In the genomic region with DNA sequence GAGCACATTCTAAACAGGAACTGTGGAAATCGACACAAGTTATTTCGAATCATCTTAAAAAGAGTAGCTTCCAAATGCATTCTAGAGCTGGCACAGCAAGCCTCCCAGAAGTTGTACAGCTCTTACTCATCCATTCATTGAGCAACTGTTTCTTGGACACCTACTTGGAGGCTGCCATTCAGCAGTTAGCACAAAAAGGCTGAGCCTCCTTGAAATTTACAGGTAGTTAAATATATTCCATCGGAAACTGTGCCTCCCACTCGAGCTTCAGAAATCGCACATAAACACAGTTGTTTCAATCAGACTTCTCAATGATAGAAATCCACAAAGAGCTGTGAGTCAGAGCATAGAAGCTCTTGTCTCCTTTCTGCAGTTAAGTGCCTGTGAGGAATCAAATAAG, we compare ENCODE assay signal across 19 mouse cellular contexts.
DNase-seq lines count a peak whose midpoint lies in the region; ATAC-seq lines count a peak whose summit lies in the region.
"Had no signal": no experiment of that assay in that cellular context is flagged by ENCODE, and none has a peak within 500 bp of the region (broad histone marks: within the 10 kb centered on the region; RNA-seq: fewer than 3 reads in every experiment).

No protein-coding gene starts in this region.

- no peak for DNase-seq in frontal cortex, postnatal 25 days (ENCODE audit: low spot score in 2 of 2)
- peak; percentile 23 for DNase-seq in left cerebral cortex, adult 11 months (ENCODE audit: low spot score)
- DNase-seq in left cerebral cortex, postnatal 4 days = no peak
- DNase-seq in Muller cell, postnatal 12 days (ENCODE audit: inconsistent ontology term) = peak; percentile 36
- DNase-seq in left cerebral cortex, postnatal 36 days (ENCODE audit: low spot score in 2 of 2) = peak; percentile 14 to 23
- DNase-seq in thymus, postnatal 4 days = no peak
- DNase-seq in spleen, postnatal 14 days (ENCODE audit: low spot score in 2 of 2) = no peak
- DNase-seq: cerebellum, adult 11-12 months; cerebellum, postnatal 10 days; gastrocnemius, postnatal 36 days; heart, adult 2 months; liver, embryonic 13.5 days; lung, adult 2 months; thymus, adult 18-20 months; thymus, postnatal 36 days had no signal

- intact Hi-C loops in left cerebral cortex, postnatal 4 days (cut with DNase I) = no loop called here
- intact Hi-C loops in left cerebral cortex, postnatal 36 days (cut with DNase I) = loop anchor here (10.0 kb wide), 1 partner anchor 59 kb away; no protein-coding TSS in a partner anchor

- ATAC-seq in frontal cortex, adult (ENCODE audit: low TSS enrichment) = peak; percentile 94
- ATAC-seq: forebrain, embryonic 15.5 days; intestine, postnatal 0 days; midbrain, embryonic 13.5 days had no signal

Comparison
In these comparisons a context has a peak if more than half of its experiments do, and no peak if none do; other contexts are left out.
1. DNase-seq: peak in left cerebral cortex, adult 11 months (single experiment), Muller cell, postnatal 12 days (single experiment) and left cerebral cortex, postnatal 36 days (2 of 2); none in frontal cortex, postnatal 25 days (0 of 2), left cerebral cortex, postnatal 4 days (single experiment), thymus, postnatal 4 days (single experiment) and spleen, postnatal 14 days (0 of 2).